ENCODE assay signal across 17 mouse cellular contexts in genomic region chr9:111386569-111386968, GRCm38 (mm10). TPM values are rescaled to one million over a fixed set of nuclear protein-coding genes. Genes with fewer than 3 reads are reported as not detected.
DNase-seq lines count a peak whose midpoint lies in the region; ATAC-seq and TF ChIP-seq lines count a peak whose summit lies in the region.
"Had no signal": no experiment of that assay in that cellular context is flagged by ENCODE, and none has a peak within 500 bp of the region (broad histone marks: within the 10 kb centered on the region; RNA-seq: fewer than 3 reads in every experiment).

No protein-coding gene starts in this region.

- H3K27ac ChIP-seq in heart, embryonic 10.5 days: no peak overlapping the region
- no peak overlapping the region for H3K27ac ChIP-seq in heart, embryonic 12.5 days (ENCODE audit: poor library complexity, severe bottlenecking)
- H3K27ac ChIP-seq in CH12.LX (ENCODE audit: insufficient read depth, low read depth): no peak overlapping the region
- H3K27ac ChIP-seq in embryonic facial prominence, embryonic 15.5 days (replicated peaks): peak overlapping the region; percentile 66
- H3K27ac ChIP-seq: forebrain, embryonic 15.5 days; heart, embryonic 13.5 days; midbrain, embryonic 12.5 days had no signal

- WGBS in heart, embryonic 10.5 days: 81% methylated on average over 2 of the region's 2 CpGs
- 77% methylated on average over 2 of the region's 2 CpGs for WGBS in heart, embryonic 12.5 days
- WGBS in embryonic facial prominence, embryonic 15.5 days: 39% methylated on average over 2 of the region's 2 CpGs

- no peaks in the 10 kb centered on the region for H3K36me3 ChIP-seq in heart, embryonic 10.5 days
- H3K36me3 ChIP-seq in heart, embryonic 12.5 days: no peaks in the 10 kb centered on the region
- no peaks in the 10 kb centered on the region for H3K36me3 ChIP-seq in CH12.LX (replicated peaks in 1 of 2; ENCODE audit: control insufficient read depth in 1 of 2, insufficient read depth in 1 of 2, low read length in 1 of 2)
- no peaks in the 10 kb centered on the region for H3K36me3 ChIP-seq in embryonic facial prominence, embryonic 15.5 days
- H3K36me3 ChIP-seq: forebrain, embryonic 15.5 days; heart, embryonic 13.5 days; midbrain, embryonic 12.5 days had no signal

- no peak overlapping the region for H3K4me2 ChIP-seq in heart, embryonic 12.5 days
- H3K4me2 ChIP-seq in CH12.LX (ENCODE audit: insufficient read depth, low read depth, poor library complexity, severe bottlenecking): no peak overlapping the region
- H3K4me2 ChIP-seq in embryonic facial prominence, embryonic 15.5 days (replicated peaks): no peak overlapping the region
- H3K4me2 ChIP-seq: forebrain, embryonic 15.5 days; heart, embryonic 13.5 days; midbrain, embryonic 12.5 days had no signal

- no peaks in the 10 kb centered on the region for H3K9me3 ChIP-seq in heart, embryonic 10.5 days
- no peaks in the 10 kb centered on the region for H3K9me3 ChIP-seq in heart, embryonic 12.5 days (replicated peaks)
- H3K9me3 ChIP-seq in CH12.LX (replicated peaks; ENCODE audit: low read length): no peaks in the 10 kb centered on the region
- H3K9me3 ChIP-seq in embryonic facial prominence, embryonic 15.5 days (replicated peaks): no peaks in the 10 kb centered on the region
- H3K9me3 ChIP-seq: forebrain, embryonic 15.5 days; heart, embryonic 13.5 days; midbrain, embryonic 12.5 days had no signal

- H3K27me3 ChIP-seq in heart, embryonic 10.5 days (ENCODE audit: insufficient read depth, poor library complexity, severe bottlenecking): no peaks in the 10 kb centered on the region
- H3K27me3 ChIP-seq in heart, embryonic 12.5 days (replicated peaks): no peaks in the 10 kb centered on the region
- no peaks in the 10 kb centered on the region for H3K27me3 ChIP-seq in CH12.LX (replicated peaks)
- no peaks in the 10 kb centered on the region for H3K27me3 ChIP-seq in embryonic facial prominence, embryonic 15.5 days
- H3K27me3 ChIP-seq: forebrain, embryonic 15.5 days; heart, embryonic 13.5 days; midbrain, embryonic 12.5 days had no signal

- dilution Hi-C loops in CH12.LX (cut with MboI; ENCODE audit: extremely low pct_ligation_motif_present, extremely low pct_unique_long_range_greater_than_20kb, low sequenced_read_pairs): no loop called here

- no peak overlapping the region for H3K9ac ChIP-seq in heart, embryonic 12.5 days
- H3K9ac ChIP-seq in CH12.LX (ENCODE audit: insufficient read depth, low read depth): no peak overlapping the region
- H3K9ac ChIP-seq in embryonic facial prominence, embryonic 15.5 days: no peak overlapping the region
- H3K9ac ChIP-seq: forebrain, embryonic 15.5 days; heart, embryonic 13.5 days; liver, postnatal 0 days; midbrain, embryonic 12.5 days had no signal

- no peaks in the 10 kb centered on the region for H3K79me2 ChIP-seq in CH12.LX (replicated peaks; ENCODE audit: control insufficient read depth, extremely low read depth, insufficient read depth, poor library complexity, severe bottlenecking)

- no peaks in the 10 kb centered on the region for H3K4me1 ChIP-seq in heart, embryonic 10.5 days
- no peaks in the 10 kb centered on the region for H3K4me1 ChIP-seq in heart, embryonic 12.5 days (replicated peaks)
- peaks cover 10 to 53% of the 10 kb centered on the region in 2 experiments for H3K4me1 ChIP-seq in CH12.LX (ENCODE audit: control insufficient read depth in 1 of 2, insufficient read depth in 2 of 2)
- H3K4me1 ChIP-seq in embryonic facial prominence, embryonic 15.5 days: peaks cover 25% of the 10 kb centered on the region
- H3K4me1 ChIP-seq: forebrain, embryonic 15.5 days; heart, embryonic 13.5 days had no signal

- DNase-seq in heart, embryonic 10.5 days (ENCODE audit: low spot score): peak; percentile 20
- peak; percentile 62 for DNase-seq in CH12.LX (ENCODE audit: extremely low read depth)
- peak; percentile 27 for DNase-seq in kidney, postnatal 14 days
- no peak for DNase-seq in adrenal gland, adult 18-20 months (ENCODE audit: low spot score in 2 of 2)
- no peak for DNase-seq in T-cell, adult 2 months (ENCODE audit: low spot score)
- DNase-seq in ovary, adult 18-20 months (ENCODE audit: low spot score): no peak
- DNase-seq: cerebellum, adult 2 months; gastrocnemius, postnatal 10 days; heart, postnatal 4 days had no signal

- peak; percentile 52 for TF ChIP-seq EP300 in CH12.LX (IDR thresholded peaks at IDR 0.05; ENCODE audit: low read length)

- TF ChIP-seq POLR2A in CH12.LX (IDR thresholded peaks at IDR 0.05; ENCODE audit: low read depth, low read length): no peak

- no peak overlapping the region for H3K4me3 ChIP-seq in heart, embryonic 10.5 days
- no peak overlapping the region for H3K4me3 ChIP-seq in heart, embryonic 12.5 days
- H3K4me3 ChIP-seq in CH12.LX (replicated peaks in 1 of 3; ENCODE audit: low read depth in 2 of 3, low read length in 2 of 3, poor library complexity in 1 of 3): no peak overlapping the region
- no peak overlapping the region for H3K4me3 ChIP-seq in embryonic facial prominence, embryonic 15.5 days (replicated peaks)
- H3K4me3 ChIP-seq: forebrain, embryonic 15.5 days; heart, embryonic 13.5 days; midbrain, embryonic 12.5 days had no signal

- TF ChIP-seq RAD21 in CH12.LX (IDR thresholded peaks at IDR 0.05; ENCODE audit: low read depth, low read length): no peak

- no peak for ATAC-seq in heart, embryonic 12.5 days (ENCODE audit: insufficient number of reproducible peaks, low FRiP score)
- peak; percentile 68; the same call in 1 of the 2 replicates for ATAC-seq in embryonic facial prominence, embryonic 15.5 days (ENCODE audit: insufficient number of reproducible peaks, low FRiP score, low TSS enrichment, low read depth)
- ATAC-seq: forebrain, embryonic 15.5 days had no signal

- no peak for TF ChIP-seq CTCF in CH12.LX (conservative IDR thresholded peaks at IDR 0.05 in 1 of 2, IDR thresholded peaks at IDR 0.05 in 1 of 2; ENCODE audit: low read depth in 2 of 2, low read length in 2 of 2)

- in situ Hi-C loops in CH12.LX (cut with MboI; ENCODE audit: low pct_ligation_motif_present, low pct_unique_long_range_greater_than_20kb, low sequenced_read_pairs): no loop called here

TF ChIP-seq in CH12.LX, 34 proteins besides CTCF, POLR2A, EP300 and RAD21:
- peak; percentile 53; the same call in 1 of the 2 replicates for TF ChIP-seq MEF2A (IDR thresholded peaks at IDR 0.05; ENCODE audit: borderline replicate concordance, low read depth, low read length)
- peak; percentile 53; the same call in 1 of the 2 replicates for TF ChIP-seq MAX (IDR thresholded peaks at IDR 0.05; ENCODE audit: low read length)
- 0 out of 2 replicates have a peak, but pooled peaks have one; percentile 49 for TF ChIP-seq MYC (IDR thresholded peaks at IDR 0.05; ENCODE audit: low read depth, low read length)
- TF ChIP-seq MAFK (IDR thresholded peaks at IDR 0.05; ENCODE audit: insufficient replicate concordance, low read length): no peak
- peak; percentile 17; the same call in 1 of the 2 replicates for TF ChIP-seq CHD2 (IDR thresholded peaks at IDR 0.05; ENCODE audit: low read length)
- TF ChIP-seq ELF1 (IDR thresholded peaks at IDR 0.05; ENCODE audit: low read depth, low read length): no peak
- TF ChIP-seq ETS1 (conservative IDR thresholded peaks at IDR 0.05; ENCODE audit: low read depth, low read length): peak; percentile 77
- no peak for TF ChIP-seq RCOR1 (conservative IDR thresholded peaks at IDR 0.05; ENCODE audit: low read depth, low read length)
- TF ChIP-seq BHLHE40 (IDR thresholded peaks at IDR 0.05; ENCODE audit: low read depth, low read length): peak; percentile 81
TF ChIP-seq in CH12.LX: peak in this region for 6.

RNA-seq across cellular contexts. Expression of gene Dclk3, which starts 52.3 kb away (rescaled TPM):
- 1.6 and 2.5 TPM in 2 replicates for polyA plus RNA-seq in heart, embryonic 10.5 days (2016; fragmentation: Nextera tagmentation; extraction: Ambion mirVana)
- polyA plus RNA-seq in heart, embryonic 12.5 days (2016; fragmentation: Nextera tagmentation; extraction: Ambion mirVana): 2.7 and 3.6 TPM in 2 replicates
- 0.59 and 1.1 TPM in 2 replicates for total RNA-seq in CH12.LX (2012; rRNA removed)
- 0.12 and 0.17 TPM in 2 replicates for total RNA-seq in CH12.LX (2014; rRNA removed)
- 0.26 and 0.33 TPM in 2 replicates for polyA plus RNA-seq in CH12.LX (2012; ENCODE audit: insufficient read length, low read depth)
- 5.2 and 6.1 TPM in 2 replicates for polyA plus RNA-seq in embryonic facial prominence, embryonic 15.5 days (2015; fragmentation: Nextera tagmentation; extraction: Ambion mirVana)
- total RNA-seq in adrenal gland, adult 18-20 months (2021): 1 to 10 TPM in 1 of 2 experiments, under 1 TPM in 1; 0.99 to 1.1 TPM
- total RNA-seq: common myeloid progenitor, adult 5-6 weeks had no signal
- polyA plus RNA-seq: C2C12 had no signal

Comparison
In these comparisons a context has a peak if more than half of its experiments do, and no peak if none do; other contexts are left out.
1. DNase-seq: peak in heart, embryonic 10.5 days (single experiment), CH12.LX (single experiment) and kidney, postnatal 14 days (single experiment); none in adrenal gland, adult 18-20 months (0 of 2), T-cell, adult 2 months (single experiment) and ovary, adult 18-20 months (single experiment).